Mouse (Mus musculus) liver, embryonic 11.5 days (tissue): ENCODE measurements at regions not wholly inside any gene's neighbourhood (a gene's known extent, or its start where the extent isn't known, plus 50 kb on each side); places are given as distances from the start of the nearest gene placed in this dataset.

Experiments
- ATAC-seq: fragments of 200-750 bp; cut with Nextera tagmentation; replicated peaks from 2 replicates; pipeline ENCODE4 v1.8.0; 2017; ENCODE audit warnings: moderate number of reproducible peaks, mild to moderate bottlenecking, moderate TSS enrichment, moderate library complexity; ENCODE audit not compliant: low FRiP score
- DNase-seq: peaks from one replicate; pipeline ENCODE4 v3.0.0-alpha.2; 2017; ENCODE audit warnings: low spot score
- H3K27ac ChIP-seq: fragments of 300-500 bp; sonication (generic); 2 replicates; pipeline ENCODE4 v1.5.1; 2014; ENCODE audit warnings: mild to moderate bottlenecking, low read depth, low read length, control low read depth
- H3K27me3 ChIP-seq: fragments of 300-500 bp; sonication (generic); replicated peaks from 2 replicates; pipeline ENCODE4 v1.6.1; 2014; ENCODE audit warnings: low read length, mixed read lengths; ENCODE audit not compliant: control insufficient read depth, insufficient read depth
- H3K36me3 ChIP-seq: fragments of 300-500 bp; sonication (generic); 2 replicates; pipeline ENCODE4 v1.6.1; 2014; ENCODE audit warnings: mild to moderate bottlenecking, low read length, moderate library complexity, mixed read lengths; ENCODE audit not compliant: control insufficient read depth, insufficient read depth
- H3K4me1 ChIP-seq: fragments of 300-500 bp; sonication (generic); replicated peaks from 2 replicates; pipeline ENCODE4 v1.6.1; 2014; ENCODE audit warnings: low read length, mixed read lengths; ENCODE audit not compliant: control insufficient read depth, insufficient read depth
- H3K4me2 ChIP-seq: fragments of 300-500 bp; sonication (generic); 2 replicates; pipeline ENCODE4 v1.6.1; 2014; ENCODE audit warnings: mild to moderate bottlenecking, control low read depth, moderate library complexity
- H3K4me3 ChIP-seq: fragments of 300-500 bp; sonication (generic); 2 replicates; pipeline ENCODE4 v1.5.1; 2014; ENCODE audit warnings: low read depth, low read length, control low read depth
- H3K9ac ChIP-seq: fragments of 300-500 bp; sonication (generic); 2 replicates; pipeline ENCODE4 v1.6.1; 2014; ENCODE audit warnings: low read depth, low read length, control low read depth
- H3K9me3 ChIP-seq: fragments of 300-500 bp; sonication (generic); 2 replicates; pipeline ENCODE4 v1.6.1; 2016; ENCODE audit warnings: low read length, inconsistent platforms, mixed read lengths; ENCODE audit not compliant: control insufficient read depth
- WGBS: fragments of 180-500 bp; shearing (Covaris S2); extraction: QIAGEN DNeasy Blood & Tissue Kit; methylation state at CpG from one replicate; pipeline ENCODE4 v1.1.7; 2014; 5-methylcytosine and 5-hydroxymethylcytosine counted together

- no peaks in the 10 kb centered on the region for H3K4me1 ChIP-seq
- no peak for ATAC-seq
- H3K9me3 ChIP-seq = no peaks in the 10 kb centered on the region
- WGBS = 60% methylated on average over 4 of the region's 4 CpGs
- no peaks in the 10 kb centered on the region for H3K36me3 ChIP-seq
- no peak overlapping the region for H3K4me3 ChIP-seq
- DNase-seq = no peak
- no peaks in the 10 kb centered on the region for H3K27me3 ChIP-seq
- no peak overlapping the region for H3K27ac ChIP-seq
- no peak overlapping the region for H3K4me2 ChIP-seq
- H3K9ac ChIP-seq = no peak overlapping the region
Measured at GRCm38 (mm10) chr13:44329161-44329560, 400.1 kb upstream of the Jarid2 start.

- H3K27ac ChIP-seq = no peak overlapping the region
- no peak for DNase-seq
- H3K4me1 ChIP-seq = no peaks in the 10 kb centered on the region
- WGBS = 52% methylated on average over 10 of the region's 10 CpGs
- no peak overlapping the region for H3K9ac ChIP-seq
- no peaks in the 10 kb centered on the region for H3K9me3 ChIP-seq
- no peak overlapping the region for H3K4me2 ChIP-seq
- H3K4me3 ChIP-seq = no peak overlapping the region
- no peaks in the 10 kb centered on the region for H3K27me3 ChIP-seq
- no peaks in the 10 kb centered on the region for H3K36me3 ChIP-seq
- no peak for ATAC-seq
Measured at GRCm38 (mm10) chr13:44329701-44330100, 399.6 kb upstream of the Jarid2 start.

GRCm38 (mm10) chr13:44332716-44333240, 396.5 kb upstream of the Jarid2 start:
- DNase-seq (no peak), ATAC-seq (no peak)
- Histone ChIP-seq H3K36me3 (no peaks in the 10 kb centered on the region), H3K9me3 (no peaks in the 10 kb centered on the region), H3K4me3 (no peak overlapping the region), H3K4me1 (no peaks in the 10 kb centered on the region), H3K27ac (no peak overlapping the region), H3K27me3 (no peaks in the 10 kb centered on the region), H3K9ac (no peak overlapping the region), H3K4me2 (no peak overlapping the region)
- WGBS = 70% methylated on average over 11 of the region's 11 CpGs

GRCm38 (mm10) chr13:44339061-44339741, 390.1 kb upstream of the Jarid2 start:
- H3K9me3 ChIP-seq = no peaks in the 10 kb centered on the region
- H3K27me3 ChIP-seq = no peaks in the 10 kb centered on the region
- ATAC-seq (peak; percentile 51), DNase-seq (no peak)
- no peaks in the 10 kb centered on the region for H3K36me3 ChIP-seq
- H3K4me3 ChIP-seq = no peak overlapping the region
- H3K4me2 ChIP-seq = no peak overlapping the region
- no peak overlapping the region for H3K9ac ChIP-seq
- H3K4me1 ChIP-seq = peaks cover 10% of the 10 kb centered on the region
- WGBS = 25% methylated on average over 6 of the region's 6 CpGs
- H3K27ac ChIP-seq = no peak overlapping the region

DNA sequence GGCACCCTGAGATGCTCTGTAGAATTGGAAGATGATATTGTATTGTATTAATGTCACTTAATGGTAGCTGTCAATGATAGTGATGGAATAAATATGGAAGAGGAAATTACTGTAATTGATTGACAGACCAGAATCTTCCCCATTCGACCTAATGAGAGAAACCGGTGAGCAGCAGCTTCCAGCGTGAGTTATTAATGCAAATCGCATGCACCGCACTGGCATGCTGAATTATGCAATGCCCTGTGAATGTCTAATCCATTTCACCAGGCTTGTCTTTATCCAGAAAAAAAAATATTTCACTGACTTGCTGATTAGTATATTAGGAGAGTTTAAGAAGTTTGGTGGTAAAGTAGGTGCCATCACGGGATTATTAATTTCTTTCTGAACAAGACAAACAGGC, 384.2 kb upstream of the Jarid2 start:
- Histone ChIP-seq H3K4me2 (no peak overlapping the region), H3K4me1 (no peaks in the 10 kb centered on the region; the same call in 1 of the 2 replicates), H3K4me3 (no peak overlapping the region), H3K36me3 (no peaks in the 10 kb centered on the region), H3K9ac (no peak overlapping the region), H3K27ac (no peak overlapping the region), H3K27me3 (no peaks in the 10 kb centered on the region), H3K9me3 (no peaks in the 10 kb centered on the region)
- DNase-seq = no peak
- no peak for ATAC-seq
- WGBS = 84% methylated on average over 6 of the region's 6 CpGs

DNA sequence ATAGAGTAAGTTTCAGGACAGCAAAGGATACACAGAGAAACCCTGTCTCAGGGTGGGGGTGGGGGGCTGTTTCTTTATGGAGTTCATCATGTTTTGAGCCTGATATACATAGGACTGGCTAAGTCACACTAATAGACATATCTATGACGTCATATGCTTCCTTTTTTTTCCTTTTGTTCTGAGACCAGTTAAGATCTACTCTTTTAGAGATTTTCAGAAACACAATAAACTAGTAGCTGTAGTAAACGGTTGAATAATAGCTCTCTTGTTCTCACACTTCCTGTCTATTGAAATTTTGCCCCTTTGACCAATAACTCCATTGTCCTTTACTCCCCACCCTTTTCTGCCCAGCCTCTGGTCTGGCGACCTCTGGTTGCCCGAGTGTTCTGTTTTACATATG, 382.6 kb upstream of the Jarid2 start:
- H3K4me2 ChIP-seq = no peak overlapping the region
- no peaks in the 10 kb centered on the region for H3K36me3 ChIP-seq
- H3K4me1 ChIP-seq = no peaks in the 10 kb centered on the region
- H3K27ac ChIP-seq = no peak overlapping the region
- DNase-seq = no peak
- 77% methylated on average over 4 of the region's 4 CpGs for WGBS
- H3K27me3 ChIP-seq = no peaks in the 10 kb centered on the region
- ATAC-seq = no peak
- H3K9me3 ChIP-seq = no peaks in the 10 kb centered on the region
- no peak overlapping the region for H3K9ac ChIP-seq
- no peak overlapping the region for H3K4me3 ChIP-seq

DNA sequence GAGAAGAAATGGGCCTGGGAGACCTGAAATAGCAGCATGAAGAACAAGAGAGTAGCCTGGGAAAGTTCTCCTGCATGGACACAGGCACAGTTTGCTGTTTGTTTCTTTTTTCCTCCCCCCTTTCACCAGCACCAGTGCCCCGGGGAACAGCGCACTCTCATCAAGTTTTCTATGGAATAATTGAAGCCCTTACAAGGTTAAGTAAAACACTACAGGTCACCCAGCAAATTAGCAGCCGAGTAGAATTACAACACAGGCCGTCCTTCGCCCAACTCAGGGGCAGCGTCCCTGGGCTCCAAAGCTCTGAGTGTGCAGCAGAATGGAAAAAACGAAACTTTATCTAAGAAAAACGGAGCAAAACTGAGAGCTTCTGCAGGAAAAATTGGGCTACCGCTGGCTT, 381.6 kb upstream of the Jarid2 start:
- no peaks in the 10 kb centered on the region for H3K9me3 ChIP-seq
- WGBS = 80% methylated on average over 9 of the region's 9 CpGs
- no peak overlapping the region for H3K4me3 ChIP-seq
- H3K4me1 ChIP-seq = no peaks in the 10 kb centered on the region
- no peak overlapping the region for H3K27ac ChIP-seq
- ATAC-seq = no peak
- no peak for DNase-seq
- no peaks in the 10 kb centered on the region for H3K36me3 ChIP-seq
- no peak overlapping the region for H3K9ac ChIP-seq
- H3K27me3 ChIP-seq = no peaks in the 10 kb centered on the region
- H3K4me2 ChIP-seq = no peak overlapping the region

DNA sequence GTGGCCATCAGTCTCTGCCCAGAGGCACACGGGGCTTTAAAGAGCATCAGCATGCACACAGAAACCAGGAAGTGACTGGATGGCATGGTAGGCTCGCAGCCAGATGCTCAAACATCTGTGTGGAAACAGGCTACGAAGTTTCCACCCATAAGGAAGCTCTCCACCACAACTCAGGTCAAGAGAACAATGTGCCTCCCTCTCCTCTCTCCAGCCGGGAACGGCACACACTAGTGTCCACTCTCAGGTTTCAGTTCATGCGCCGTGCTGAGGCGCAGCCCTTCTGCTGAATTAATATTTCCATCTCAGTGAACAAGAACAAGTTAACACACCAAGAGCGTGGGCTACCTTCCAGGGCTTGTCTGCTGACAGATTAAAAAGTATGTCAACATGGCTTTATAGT, 375.4 kb upstream of the Jarid2 start:
- Histone ChIP-seq H3K4me3 (no peak overlapping the region), H3K9me3 (no peaks in the 10 kb centered on the region), H3K27me3 (no peaks in the 10 kb centered on the region), H3K27ac (no peak overlapping the region), H3K9ac (no peak overlapping the region), H3K4me1 (no peaks in the 10 kb centered on the region), H3K36me3 (no peaks in the 10 kb centered on the region), H3K4me2 (no peak overlapping the region)
- DNase-seq = no peak
- no peak for ATAC-seq
- WGBS = 65% methylated on average over 9 of the region's 9 CpGs

DNA sequence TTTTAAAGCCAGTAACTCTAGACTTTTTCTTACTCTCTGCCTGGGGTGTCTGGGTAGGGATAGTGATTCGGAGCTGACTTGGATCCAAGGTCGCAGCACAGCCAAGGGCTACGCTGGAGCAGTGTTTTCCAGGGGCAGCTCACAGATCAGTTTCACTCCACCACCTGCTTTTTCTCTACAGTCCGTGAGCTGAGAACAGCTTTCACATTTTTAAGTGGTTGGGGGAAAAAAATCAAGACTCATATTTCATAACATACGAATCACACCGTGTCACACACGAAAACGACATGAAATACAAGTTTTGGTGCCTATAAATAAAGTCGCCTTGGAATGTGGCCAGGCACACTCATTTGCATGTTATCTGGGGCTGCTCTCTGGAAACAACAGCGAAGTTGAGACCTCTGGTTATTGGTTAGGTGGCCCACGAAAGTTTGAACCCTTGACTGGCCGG, 373.5 kb upstream of the Jarid2 start:
- H3K4me2 ChIP-seq = no peak overlapping the region
- DNase-seq (no peak), ATAC-seq (no peak)
- no peaks in the 10 kb centered on the region for H3K9me3 ChIP-seq
- no peak overlapping the region for H3K4me3 ChIP-seq
- H3K27me3 ChIP-seq = no peaks in the 10 kb centered on the region
- H3K9ac ChIP-seq = no peak overlapping the region
- no peaks in the 10 kb centered on the region for H3K36me3 ChIP-seq
- H3K27ac ChIP-seq = no peak overlapping the region
- WGBS = 59% methylated on average over 12 of the region's 12 CpGs
- no peaks in the 10 kb centered on the region for H3K4me1 ChIP-seq
